Mouse (Mus musculus) CD4-positive, CD25-positive, alpha-beta regulatory T cell, adult 4 months (primary cell): ENCODE results near the gene Large1. TPM values are rescaled to one million over a fixed set of nuclear protein-coding genes. Genes with fewer than 3 reads are reported as not detected.
"Not testable (repeated sequence)": the region's sequence is repeated elsewhere in the genome, so short reads cannot be mapped to it uniquely, and the experiment has no call there.

ENCODE experiments used
- ATAC-seq: one replicate; pipeline ENCODE4 v1.8.0; 2017
- polyA plus RNA-seq, 2 experiments: library from polyadenylated mRNA; unstranded; fragments of 100-300 nt; shearing (Covaris generic); gene quantifications; one replicate each; pipeline ENCODE4 v1.2.1; 2017

Gene Large1
- under 1 TPM in 1 of 2 experiments, not detected in 1; 0.32 TPM for polyA plus RNA-seq

GRCm38 (mm10) chr8:73353108-73353793 lies at the start of gene Large1:
Gene Large1 (minus strand): TSS chr8:73353540.
- peak; percentile 92 for ATAC-seq

GRCm38 (mm10) chr8:73400343-73400742 lies 47.0 kb upstream of the Large1 start:
- ATAC-seq: no peak

GRCm38 (mm10) chr8:73373001-73373400 lies 19.7 kb upstream of the Large1 start:
- ATAC-seq: not testable (repeated sequence)

- no peak for ATAC-seq
Observed at GRCm38 (mm10) chr8:73355979-73356378, 2.6 kb upstream of the Large1 start.

- ATAC-seq: peak; percentile 6
Observed at GRCm38 (mm10) chr8:73354201-73354881, 1.0 kb upstream of the Large1 start.

GRCm38 (mm10) chr8:73353794-73354179 lies 447 bp upstream of the Large1 start:
- ATAC-seq: no peak

- ATAC-seq: no peak
Observed at GRCm38 (mm10) chr8:73352301-73353107, 836 bp downstream of the Large1 start.

GRCm38 (mm10) chr8:73350366-73350765 lies 3.0 kb downstream of the Large1 start:
- no peak for ATAC-seq

GRCm38 (mm10) chr8:73342761-73343395 lies 10.5 kb downstream of the Large1 start:
- ATAC-seq: no peak

GRCm38 (mm10) chr8:73336845-73337244 lies 16.5 kb downstream of the Large1 start:
- ATAC-seq: no peak

GRCm38 (mm10) chr8:73329131-73329530 lies 24.2 kb downstream of the Large1 start:
- no peak for ATAC-seq

- ATAC-seq: no peak
Observed at GRCm38 (mm10) chr8:73328056-73328455, 25.3 kb downstream of the Large1 start.

- ATAC-seq: no peak
Observed at GRCm38 (mm10) chr8:73324667-73325066, 28.7 kb downstream of the Large1 start.

GRCm38 (mm10) chr8:73323591-73323990 lies 29.7 kb downstream of the Large1 start:
- no peak for ATAC-seq

- peak; percentile 75 for ATAC-seq
Observed at GRCm38 (mm10) chr8:73319500-73319899, 33.8 kb downstream of the Large1 start.

- no peak for ATAC-seq
Observed at GRCm38 (mm10) chr8:73313911-73314310, 39.4 kb downstream of the Large1 start.

- no peak for ATAC-seq
Observed at GRCm38 (mm10) chr8:73312714-73313607, 40.4 kb downstream of the Large1 start.

GRCm38 (mm10) chr8:73310471-73310870 lies 42.9 kb downstream of the Large1 start:
- no peak for ATAC-seq

- no peak for ATAC-seq
Observed at GRCm38 (mm10) chr8:73310036-73310435, 43.3 kb downstream of the Large1 start.

GRCm38 (mm10) chr8:73303907-73304306 lies 49.4 kb downstream of the Large1 start:
- no peak for ATAC-seq

- no peak for ATAC-seq
Observed at GRCm38 (mm10) chr8:73302947-73303346, 50.4 kb downstream of the Large1 start.

GRCm38 (mm10) chr8:73295531-73295930 lies 57.8 kb downstream of the Large1 start:
- ATAC-seq: no peak
